Mouse (Mus musculus) thymus, adult 2 months (tissue): ENCODE measurements at regions not wholly inside any gene's neighbourhood (a gene's known extent, or its start where the extent isn't known, plus 50 kb on each side); places are given as distances from the start of the nearest gene placed in this dataset.

Experiments
- CTCF ChIP-seq: fragments of 200-500 bp; IDR thresholded peaks from 2 replicates; pipeline ENCODE4 v1.5.1; 2012; ENCODE audit warnings: mild to moderate bottlenecking, control low read depth, low read length, moderate library complexity, borderline replicate concordance; ENCODE audit not compliant: control insufficient read depth, poor library complexity, insufficient read depth; ENCODE audit errors: extremely low read depth
- POLR2A ChIP-seq: fragments of 200-500 bp; IDR thresholded peaks from 2 replicates; pipeline ENCODE4 v1.6.1; 2012; ENCODE audit warnings: mild to moderate bottlenecking, low read length, control low read depth, moderate library complexity; ENCODE audit not compliant: control insufficient read depth, poor library complexity, insufficient read depth; ENCODE audit errors: extremely low read depth

DNA sequence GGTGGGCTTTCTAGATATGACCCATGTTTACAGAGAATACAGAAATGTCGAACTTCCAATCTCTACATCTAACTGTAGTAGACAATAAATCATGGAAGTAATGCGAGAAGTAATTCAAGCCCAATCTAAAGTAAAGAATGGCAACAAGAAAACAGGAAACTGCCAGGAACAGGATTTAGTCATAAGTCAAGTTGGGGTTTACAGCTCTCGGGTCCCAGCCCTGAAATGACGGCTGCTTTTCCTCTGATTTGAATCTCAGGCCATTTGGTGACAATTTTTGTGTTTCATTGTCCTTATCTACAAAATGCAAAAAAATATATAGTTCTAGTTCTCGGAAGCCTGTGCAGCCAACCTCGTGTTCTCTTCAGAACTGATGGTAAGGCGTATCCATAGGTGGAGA is 195.0 kb upstream of the Pde3a start:
- TF ChIP-seq POLR2A, result no peak
- TF ChIP-seq CTCF, result no peak
